Mouse (Mus musculus): Measurements from ENCODE around the gene Ptprr. TPM values are rescaled to one million over a fixed set of nuclear protein-coding genes. Genes with fewer than 3 reads are reported as not detected.

Gene Ptprr
- polyA plus RNA-seq, 1 experiment = 0.35 TPM

DNA sequence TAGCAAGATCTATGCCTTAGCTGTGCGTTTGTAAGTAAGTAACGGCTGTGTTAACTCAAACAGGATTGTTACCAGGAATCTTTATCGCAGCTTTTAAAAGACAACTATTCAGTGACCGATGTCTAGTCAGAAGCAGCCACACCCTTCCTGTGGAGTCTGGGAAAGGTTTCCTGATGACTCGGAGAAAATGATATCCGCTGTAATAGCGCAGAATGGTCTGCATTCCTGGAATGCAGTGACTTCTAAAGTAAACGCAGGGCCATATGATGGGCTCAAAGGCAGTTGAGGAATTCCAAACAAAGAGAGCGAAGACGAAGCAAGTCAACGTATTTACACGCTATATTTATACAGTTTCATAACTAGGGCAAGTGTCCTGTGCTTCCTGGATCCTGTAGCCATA, 279.8 kb downstream of the Ptprr start:
- peaks cover 5% of the 10 kb centered on the region; the same call in 1 of the 2 replicates for H3K27me3 ChIP-seq (ENCODE audit: control insufficient read depth, insufficient read depth, low read length)
- WGBS = 89% methylated on average over 12 of the region's 12 CpGs
- H3K4me3 ChIP-seq (ENCODE audit: control insufficient read depth, insufficient read depth, low read length) = no peak overlapping the region
- H3K4me1 ChIP-seq (replicated peaks; ENCODE audit: control insufficient read depth, insufficient read depth, low read length) = peaks cover 2% of the 10 kb centered on the region; the same call in 1 of the 2 replicates
- TF ChIP-seq CTCF (IDR thresholded peaks at IDR 0.05; ENCODE audit: borderline replicate concordance, control insufficient read depth, extremely low read depth, insufficient read depth, low read length, poor library complexity) (no peak), POLR2A (IDR thresholded peaks at IDR 0.05; ENCODE audit: control insufficient read depth, extremely low read depth, insufficient read depth, low read length, poor library complexity) (no peak)
- no peak for DNase-seq
- no peak overlapping the region for H3K27ac ChIP-seq (ENCODE audit: control insufficient read depth, insufficient read depth, low read length)
- H3K36me3 ChIP-seq (ENCODE audit: control insufficient read depth, insufficient read depth, low read length) = no peaks in the 10 kb centered on the region

DNA sequence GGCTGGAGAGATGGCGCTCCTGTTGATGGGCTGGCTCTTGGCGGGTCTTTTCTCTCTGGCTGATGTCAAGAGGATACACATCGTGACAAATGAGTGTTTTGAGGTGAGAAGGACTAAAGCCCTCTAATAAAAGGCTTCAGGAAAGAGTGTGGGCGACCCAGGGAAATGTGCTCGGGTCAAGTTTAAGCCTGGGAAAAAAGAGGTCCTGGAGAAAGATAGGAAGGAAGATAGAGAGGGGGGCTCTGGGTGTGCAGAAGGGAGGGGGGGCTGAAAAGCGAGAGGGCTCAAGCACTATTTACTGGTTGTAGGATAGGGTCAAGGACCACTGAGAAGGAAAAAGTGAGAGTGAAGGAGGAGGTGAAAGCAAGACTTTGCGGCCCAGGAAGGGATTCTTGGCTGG, 282.8 kb downstream of the Ptprr start:
- DNase-seq = no peak
- Histone ChIP-seq H3K4me1 (replicated peaks; ENCODE audit: control insufficient read depth, insufficient read depth, low read length) (peaks cover 2% of the 10 kb centered on the region; the same call in 1 of the 2 replicates), H3K27ac (ENCODE audit: control insufficient read depth, insufficient read depth, low read length) (no peak overlapping the region), H3K4me3 (ENCODE audit: control insufficient read depth, insufficient read depth, low read length) (no peak overlapping the region), H3K27me3 (ENCODE audit: control insufficient read depth, insufficient read depth, low read length) (peaks cover 5% of the 10 kb centered on the region; the same call in 1 of the 2 replicates), H3K36me3 (ENCODE audit: control insufficient read depth, insufficient read depth, low read length) (no peaks in the 10 kb centered on the region)
- TF ChIP-seq POLR2A (IDR thresholded peaks at IDR 0.05; ENCODE audit: control insufficient read depth, extremely low read depth, insufficient read depth, low read length, poor library complexity) = no peak
- no peak for TF ChIP-seq CTCF (IDR thresholded peaks at IDR 0.05; ENCODE audit: borderline replicate concordance, control insufficient read depth, extremely low read depth, insufficient read depth, low read length, poor library complexity)
- WGBS = 63% methylated on average over 7 of the region's 7 CpGs

DNA sequence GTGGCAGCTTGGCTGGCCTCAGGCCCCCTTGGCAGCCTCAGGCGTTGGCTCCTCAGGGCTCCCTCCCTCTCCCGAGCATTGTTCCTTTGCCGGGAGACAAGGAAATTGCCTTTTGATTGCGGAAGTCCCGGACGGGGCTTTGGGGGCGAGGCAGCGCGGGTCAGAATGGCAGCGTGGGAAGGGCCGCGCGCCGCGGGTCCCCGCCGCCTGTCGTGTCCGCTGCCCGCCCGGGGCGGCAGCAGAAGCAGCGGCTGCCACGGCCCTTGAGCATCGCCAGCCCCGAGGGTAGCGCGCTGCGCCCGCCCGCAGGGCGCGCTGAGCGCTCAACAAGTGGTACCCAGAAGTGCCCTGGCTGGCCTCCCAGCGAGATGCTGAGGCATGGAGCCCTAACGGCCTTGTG, 283.2 kb downstream of the Ptprr start:
- H3K4me1 ChIP-seq (replicated peaks; ENCODE audit: control insufficient read depth, insufficient read depth, low read length) = peaks cover 2% of the 10 kb centered on the region; the same call in 1 of the 2 replicates
- WGBS = 3% methylated on average over 36 of the region's 36 CpGs
- TF ChIP-seq POLR2A (IDR thresholded peaks at IDR 0.05; ENCODE audit: control insufficient read depth, extremely low read depth, insufficient read depth, low read length, poor library complexity) (no peak), CTCF (IDR thresholded peaks at IDR 0.05; ENCODE audit: borderline replicate concordance, control insufficient read depth, extremely low read depth, insufficient read depth, low read length, poor library complexity) (no peak)
- no peak overlapping the region for H3K27ac ChIP-seq (ENCODE audit: control insufficient read depth, insufficient read depth, low read length)
- peaks cover 5% of the 10 kb centered on the region; the same call in 1 of the 2 replicates for H3K27me3 ChIP-seq (ENCODE audit: control insufficient read depth, insufficient read depth, low read length)
- H3K4me3 ChIP-seq (ENCODE audit: control insufficient read depth, insufficient read depth, low read length) = no peak overlapping the region; the same call in 1 of the 2 replicates
- DNase-seq = no peak
- H3K36me3 ChIP-seq (ENCODE audit: control insufficient read depth, insufficient read depth, low read length) = no peaks in the 10 kb centered on the region

DNA sequence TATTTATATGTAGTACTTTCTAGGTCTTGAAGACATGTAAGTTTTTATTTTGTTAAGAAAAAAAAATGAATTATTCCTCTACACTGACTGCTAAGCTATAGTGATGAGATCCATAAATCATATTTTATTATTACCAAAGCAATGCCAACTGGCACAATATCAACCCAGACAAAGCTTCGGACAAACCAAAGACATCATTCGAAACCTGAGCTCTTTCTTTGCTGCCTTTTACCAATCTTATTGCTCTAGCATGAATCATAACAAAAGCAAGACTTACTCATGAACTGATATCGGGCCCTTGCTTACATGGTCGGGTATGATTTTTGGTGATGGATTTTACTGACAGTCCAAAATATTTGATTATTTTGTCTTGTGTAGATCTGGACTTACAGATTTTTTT, 286.3 kb downstream of the Ptprr start:
- TF ChIP-seq CTCF (IDR thresholded peaks at IDR 0.05; ENCODE audit: borderline replicate concordance, control insufficient read depth, extremely low read depth, insufficient read depth, low read length, poor library complexity) = no peak
- TF ChIP-seq POLR2A (IDR thresholded peaks at IDR 0.05; ENCODE audit: control insufficient read depth, extremely low read depth, insufficient read depth, low read length, poor library complexity) = no peak
- DNase-seq = no peak
- no peak overlapping the region for H3K27ac ChIP-seq (ENCODE audit: control insufficient read depth, insufficient read depth, low read length)
- peaks cover 2% of the 10 kb centered on the region; the same call in 1 of the 2 replicates for H3K4me1 ChIP-seq (replicated peaks; ENCODE audit: control insufficient read depth, insufficient read depth, low read length)
- 96% methylated on average over 4 of the region's 4 CpGs for WGBS
- peaks cover 5% of the 10 kb centered on the region; the same call in 1 of the 2 replicates for H3K27me3 ChIP-seq (ENCODE audit: control insufficient read depth, insufficient read depth, low read length)
- no peak overlapping the region for H3K4me3 ChIP-seq (ENCODE audit: control insufficient read depth, insufficient read depth, low read length)
- H3K36me3 ChIP-seq (ENCODE audit: control insufficient read depth, insufficient read depth, low read length) = no peaks in the 10 kb centered on the region

DNA sequence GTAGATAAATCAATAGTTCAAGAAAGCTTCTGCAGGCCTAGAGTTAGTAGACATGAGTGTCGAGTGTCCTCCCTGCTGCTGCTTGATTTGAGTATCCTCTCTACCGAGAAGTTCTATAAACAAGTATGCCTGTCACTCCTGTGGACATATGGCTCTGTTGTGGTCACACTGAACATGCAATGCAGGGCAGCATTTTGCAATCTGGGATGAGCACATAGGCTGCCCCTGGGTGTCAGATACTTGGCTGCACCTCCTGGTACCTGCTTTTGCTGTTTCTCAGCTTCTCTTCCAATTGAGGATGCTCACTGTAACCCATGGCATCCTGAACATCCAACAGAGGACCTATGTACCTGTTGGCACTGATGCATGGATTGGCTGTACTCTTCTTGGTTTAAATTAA, 291.4 kb downstream of the Ptprr start:
- no peak overlapping the region for H3K27ac ChIP-seq (ENCODE audit: control insufficient read depth, insufficient read depth, low read length)
- H3K4me3 ChIP-seq (ENCODE audit: control insufficient read depth, insufficient read depth, low read length) = no peak overlapping the region
- WGBS = 91% methylated on average over 2 of the region's 2 CpGs
- no peaks in the 10 kb centered on the region for H3K36me3 ChIP-seq (ENCODE audit: control insufficient read depth, insufficient read depth, low read length)
- no peak for TF ChIP-seq POLR2A (IDR thresholded peaks at IDR 0.05; ENCODE audit: control insufficient read depth, extremely low read depth, insufficient read depth, low read length, poor library complexity)
- TF ChIP-seq CTCF (IDR thresholded peaks at IDR 0.05; ENCODE audit: borderline replicate concordance, control insufficient read depth, extremely low read depth, insufficient read depth, low read length, poor library complexity) = no peak
- DNase-seq = no peak
- no peaks in the 10 kb centered on the region for H3K4me1 ChIP-seq (replicated peaks; ENCODE audit: control insufficient read depth, insufficient read depth, low read length)
- H3K27me3 ChIP-seq (ENCODE audit: control insufficient read depth, insufficient read depth, low read length) = no peaks in the 10 kb centered on the region

DNA sequence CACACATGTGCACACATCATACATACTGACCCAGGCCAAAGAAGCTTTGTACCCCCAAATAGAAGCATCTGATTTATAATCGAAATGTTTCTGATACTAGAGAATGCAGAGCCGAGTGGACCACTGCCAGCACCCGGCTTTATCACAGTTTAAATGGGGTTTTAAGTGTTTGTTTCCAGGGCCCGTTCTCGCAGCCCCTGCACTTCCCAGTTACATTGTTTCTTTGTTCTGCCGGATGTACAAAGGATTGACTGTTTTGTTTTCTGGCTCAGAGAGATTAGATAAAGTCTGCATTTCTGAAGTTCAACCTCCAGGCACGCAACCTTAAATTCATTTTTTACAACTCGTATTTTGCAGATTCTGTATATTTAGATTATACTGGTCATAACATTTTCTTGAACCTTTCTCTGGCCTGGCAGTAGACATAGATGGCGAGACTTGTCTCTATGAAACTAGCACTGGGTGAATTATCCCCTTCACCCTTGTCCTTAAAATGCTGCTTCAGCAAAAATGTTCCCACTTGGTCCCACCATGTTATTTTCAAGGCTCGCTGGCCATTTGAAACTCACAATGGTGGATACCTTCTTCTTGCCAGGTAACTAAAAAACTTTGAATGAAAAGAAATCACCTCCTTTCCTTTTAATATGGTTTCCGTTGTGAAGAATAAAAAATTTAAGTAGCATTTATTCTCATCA, 292.6 kb downstream of the Ptprr start:
- Histone ChIP-seq H3K27me3 (ENCODE audit: control insufficient read depth, insufficient read depth, low read length) (no peaks in the 10 kb centered on the region), H3K4me1 (replicated peaks; ENCODE audit: control insufficient read depth, insufficient read depth, low read length) (no peaks in the 10 kb centered on the region), H3K27ac (ENCODE audit: control insufficient read depth, insufficient read depth, low read length) (no peak overlapping the region), H3K4me3 (ENCODE audit: control insufficient read depth, insufficient read depth, low read length) (no peak overlapping the region), H3K36me3 (ENCODE audit: control insufficient read depth, insufficient read depth, low read length) (no peaks in the 10 kb centered on the region)
- TF ChIP-seq CTCF (IDR thresholded peaks at IDR 0.05; ENCODE audit: borderline replicate concordance, control insufficient read depth, extremely low read depth, insufficient read depth, low read length, poor library complexity) = no peak
- DNase-seq = no peak
- WGBS = 85% methylated on average over 11 of the region's 11 CpGs

All from thymus, adult 2 months (tissue).